In genomic region chr11:89046021-89046420, GRCm38 (mm10) we compare ENCODE assay signal across 38 mouse cellular contexts. TPM values are rescaled to one million over a fixed set of nuclear protein-coding genes. Genes with fewer than 3 reads are reported as not detected.
"Had no signal": no experiment of that assay in that cellular context is flagged by ENCODE, and none has a peak within 500 bp of the region (broad histone marks: within the 10 kb centered on the region; RNA-seq: fewer than 3 reads in every experiment).

No protein-coding gene starts in this region.

- H3K9ac ChIP-seq: heart, embryonic 12.5 days; hindbrain, embryonic 12.5 days; hindbrain, embryonic 14.5 days; intestine, embryonic 15.5 days; limb, embryonic 13.5 days; limb, embryonic 15.5 days; liver, embryonic 13.5 days; liver, embryonic 15.5 days had no signal

- ATAC-seq: hindbrain, embryonic 16.5 days; inflammation-experienced regulatory T-cells, adult 6 months; intestine, embryonic 15.5 days; intestine, postnatal 0 days had no signal

- H3K27me3 ChIP-seq: heart, embryonic 12.5 days; hindbrain, embryonic 12.5 days; intestine, embryonic 15.5 days; limb, embryonic 13.5 days; limb, embryonic 15.5 days; liver, embryonic 13.5 days; liver, embryonic 15.5 days had no signal

- H3K27ac ChIP-seq: gastrocnemius, adult 2 months; heart, embryonic 10.5 days; hindbrain, embryonic 10.5 days; hindbrain, embryonic 12.5 days; hindbrain, embryonic 14.5 days; intestine, embryonic 15.5 days; layer of hippocampus, adult 2 months; limb, embryonic 13.5 days; limb, embryonic 15.5 days; liver, embryonic 13.5 days; liver, embryonic 15.5 days had no signal

- H3K4me1 ChIP-seq: heart, embryonic 10.5 days; heart, embryonic 12.5 days; hindbrain, embryonic 10.5 days; hindbrain, embryonic 12.5 days; intestine, embryonic 15.5 days; limb, embryonic 13.5 days; limb, embryonic 15.5 days; liver, embryonic 13.5 days; liver, embryonic 15.5 days had no signal

- H3K4me2 ChIP-seq: heart, embryonic 12.5 days; hindbrain, embryonic 12.5 days; hindbrain, embryonic 14.5 days; intestine, embryonic 15.5 days; limb, embryonic 13.5 days; limb, embryonic 15.5 days; liver, embryonic 13.5 days; liver, embryonic 15.5 days had no signal

- DNase-seq: gastrocnemius, adult 2 months; gastrocnemius, postnatal 10 days; gastrocnemius, postnatal 25 days; heart, adult 18-20 months; heart, postnatal 10 days; heart, postnatal 4 days; kidney, adult 18-20 months; kidney, adult 8-10 months; kidney, postnatal 10 days; kidney, postnatal 25 days; kidney, postnatal 4 days; layer of hippocampus, postnatal 36 days; left cerebral cortex, postnatal 4 days; liver, embryonic 13.5 days had no signal

- H3K9me3 ChIP-seq: heart, embryonic 10.5 days; hindbrain, embryonic 12.5 days; intestine, embryonic 15.5 days; limb, embryonic 15.5 days; liver, embryonic 13.5 days; liver, embryonic 15.5 days had no signal

- H3K4me3 ChIP-seq: gastrocnemius, adult 2 months; heart, embryonic 10.5 days; heart, embryonic 12.5 days; hindbrain, embryonic 10.5 days; hindbrain, embryonic 12.5 days; intestine, embryonic 15.5 days; layer of hippocampus, adult 2 months; limb, embryonic 13.5 days; limb, embryonic 15.5 days; liver, embryonic 13.5 days; liver, embryonic 15.5 days had no signal

RNA-seq across cellular contexts. Expression of gene Gm525, which starts 27.6 kb away (rescaled TPM):
- total RNA-seq: gastrocnemius, adult 2 months; gastrocnemius, postnatal 10 days; gastrocnemius, postnatal 25 days; granulocyte monocyte progenitor cell, adult 5-6 weeks; heart, adult 18-20 months; heart, postnatal 10 days; heart, postnatal 25 days; heart, postnatal 4 days; layer of hippocampus, adult 2 months; layer of hippocampus, postnatal 10 days; layer of hippocampus, postnatal 36 days; left cerebral cortex, adult 18-20 months; left cerebral cortex, adult 8-10 months; left cerebral cortex, postnatal 10 days; left cerebral cortex, postnatal 25 days; left cerebral cortex, postnatal 4 days; liver, adult 2 months had no signal
- polyA plus RNA-seq: heart, embryonic 10.5 days; heart, embryonic 12.5 days; heart, embryonic 14.5 days; hindbrain, embryonic 10.5 days; hindbrain, embryonic 14.5 days; hindbrain, embryonic 16.5 days; inflammation-experienced regulatory T-cells, adult 6 months; kidney, embryonic 14.5 days; limb, embryonic 11.5 days; liver, adult 2 months; liver, embryonic 13.5 days; liver, embryonic 15.5 days had no signal
